Mouse (Mus musculus): Measurements from ENCODE around the gene Gm9903.

DNA sequence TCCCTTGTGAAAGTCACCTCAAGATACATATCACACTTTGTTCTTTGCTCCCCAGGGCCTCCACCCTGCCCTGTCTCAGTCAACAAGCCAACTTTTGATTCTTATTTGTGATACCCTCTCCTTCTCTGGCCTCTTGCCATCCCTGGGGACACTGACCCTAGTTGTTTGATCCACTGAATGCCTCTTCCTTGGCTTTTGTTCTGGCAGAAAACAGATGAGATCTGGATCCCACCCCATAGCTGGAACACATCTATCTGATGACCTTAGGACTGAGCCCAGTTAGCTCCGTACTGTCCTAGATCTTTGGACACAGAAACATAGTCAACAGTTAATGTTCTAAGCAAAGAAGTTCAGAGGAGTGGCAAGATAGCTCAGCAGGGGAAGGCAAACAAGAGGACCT is 49.4 kb upstream of the Gm9903 start:
- no peak for TF ChIP-seq CTCF (IDR thresholded peaks at IDR 0.05; ENCODE audit: low read depth, low read length)
- no peak for TF ChIP-seq POLR2A (IDR thresholded peaks at IDR 0.05; ENCODE audit: borderline replicate concordance, low read depth, low read length)

Measured in bone marrow macrophage, adult 2 months (primary cell).